Mouse (Mus musculus) ovary, adult 2 months (tissue): ENCODE results near the gene Slc32a1. TPM values are rescaled to one million over a fixed set of nuclear protein-coding genes. Genes with fewer than 3 reads are reported as not detected.

Source experiments
- polyA plus RNA-seq: library from polyadenylated mRNA; depleted of rRNA; stranded (reverse); fragments of >200 nt; gene quantifications from 2 replicates; pipeline ENCODE4 v1.2.3, GENCODE M21; 2012; rRNA removed

The Slc32a1 gene
- polyA plus RNA-seq: not detected in 2 replicates

GRCm38 (mm10) chr2:158610488-158611325 is at the start of gene Slc32a1:
Gene Slc32a1, plus strand, starts transcription at chr2:158610767.

GRCm38 (mm10) chr2:158624718-158625222 is 14.2 kb downstream of the Slc32a1 start, which contains the start of gene Actr5:
Gene Actr5, plus strand, starts transcription at chr2:158624888.

GRCm38 (mm10) chr2:158665098-158665497 is 54.5 kb downstream of the Slc32a1 start, which contains the start of gene Ppp1r16b:
Gene Ppp1r16b, plus strand, starts transcription at chr2:158665398.

Other genes with a start within 250 kb of the Slc32a1 start
- gene Snhg11, start 235.1 kb upstream of the Slc32a1 start, polyA plus RNA-seq: 23.0 and 32.9 TPM in 2 replicates
- gene Ralgapb, start 200.9 kb upstream of the Slc32a1 start, polyA plus RNA-seq: 30.2 and 32.1 TPM in 2 replicates
- gene Adig, start 108.2 kb upstream of the Slc32a1 start, polyA plus RNA-seq: 17.3 and 17.9 TPM in 2 replicates
- gene Arhgap40, start 98.0 kb upstream of the Slc32a1 start, polyA plus RNA-seq: 2.3 and 2.7 TPM in 2 replicates
- gene Actr5, start 14.1 kb downstream of the Slc32a1 start, polyA plus RNA-seq: 11.6 and 14.3 TPM in 2 replicates
- 6.1 and 7.8 TPM in 2 replicates for gene Ppp1r16b, start 54.6 kb downstream of the Slc32a1 start, polyA plus RNA-seq
- 28.5 and 44.9 TPM in 2 replicates for gene Fam83d, start 157.3 kb downstream of the Slc32a1 start, polyA plus RNA-seq
- 25.3 and 27.5 TPM in 2 replicates for gene Dhx35, start 184.0 kb downstream of the Slc32a1 start, polyA plus RNA-seq